Mouse (Mus musculus) brain, embryonic 14.5 days (tissue): ENCODE data around the gene E2f3.

Experiments used
- CTCF ChIP-seq: fragments of 200-500 bp; IDR thresholded peaks from 2 replicates; pipeline ENCODE4 v1.5.1; 2012; ENCODE audit warnings: inconsistent platforms, mild to moderate bottlenecking, moderate library complexity, borderline replicate concordance; ENCODE audit not compliant: insufficient read depth, insufficient read length; ENCODE audit errors: extremely low read depth
- POLR2A ChIP-seq: fragments of 200-500 bp; IDR thresholded peaks from 2 replicates; pipeline ENCODE4 v1.6.1; 2012; ENCODE audit warnings: mild to moderate bottlenecking, inconsistent platforms, borderline replicate concordance; ENCODE audit not compliant: poor library complexity, insufficient read depth, insufficient read length, severe bottlenecking; ENCODE audit errors: extremely low read depth

GRCm38 (mm10) chr13:29946045-29946444 is 39.8 kb downstream of the E2f3 start:
- TF ChIP-seq POLR2A (no peak), CTCF (no peak)
